Mouse (Mus musculus): ENCODE data around the gene Mtmr12. TPM values are rescaled to one million over a fixed set of nuclear protein-coding genes. Genes with fewer than 3 reads are reported as not detected.
"Not testable (repeated sequence)": the region's sequence is repeated elsewhere in the genome, so short reads cannot be mapped to it uniquely, and the experiment has no call there.

Mtmr12 gene
- polyA plus RNA-seq, 1 experiment: 19.2 TPM

DNA sequence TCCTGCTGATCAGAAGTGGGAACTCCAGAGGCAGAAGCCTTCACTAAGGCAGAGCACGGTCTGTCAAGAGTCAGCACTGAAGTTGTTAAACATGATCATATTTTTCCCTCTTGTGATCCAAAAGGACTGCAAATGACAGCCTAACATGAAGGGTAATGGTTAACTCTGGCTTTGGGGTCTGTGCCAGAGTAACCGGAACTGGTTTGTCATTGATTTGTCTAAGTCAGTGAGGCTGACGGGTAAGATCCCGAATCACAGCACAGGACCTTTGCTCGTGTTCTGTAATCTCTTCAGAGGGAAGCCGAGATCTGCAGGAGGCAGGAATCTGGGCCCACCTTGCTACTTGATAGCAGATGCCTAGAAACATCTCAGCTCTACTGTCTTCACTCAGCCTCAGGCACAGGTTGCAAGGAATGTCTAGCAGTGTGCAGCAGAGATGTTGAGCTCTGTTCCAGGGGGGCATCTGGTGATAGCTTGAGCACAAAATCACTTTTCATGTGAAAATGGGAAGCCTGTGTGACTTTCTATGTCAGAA lies 2.8 kb downstream of the Mtmr12 start:
- 27% methylated on average over 6 of the region's 6 CpGs for WGBS
- DNase-seq (ENCODE audit: low read depth, low spot score): no peak

GRCm38 (mm10) chr15:12211577-12211976 lies 6.7 kb downstream of the Mtmr12 start:
- no peak for DNase-seq (ENCODE audit: low read depth, low spot score)
- WGBS: 85% methylated on average over 8 of the region's 8 CpGs

DNA sequence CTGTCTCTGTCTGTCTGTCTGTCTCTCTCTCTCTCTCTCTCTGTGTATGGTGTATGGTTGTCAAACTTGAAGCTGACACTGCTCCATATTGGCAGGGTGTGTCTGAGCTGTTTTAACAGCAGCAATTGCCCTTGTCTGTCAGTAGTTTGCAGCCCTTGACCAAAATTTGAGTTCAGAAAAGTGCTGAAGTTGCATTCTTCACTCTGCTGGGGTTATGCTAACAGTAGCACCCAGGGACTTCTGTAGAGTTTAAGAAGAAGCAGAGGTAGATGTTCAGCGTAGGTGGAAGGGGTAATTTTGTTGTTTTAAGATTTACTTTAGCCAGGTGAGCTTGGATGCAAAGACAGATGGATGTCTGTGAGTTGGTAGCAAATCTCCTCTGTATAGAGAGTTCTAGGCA lies 7.4 kb downstream of the Mtmr12 start:
- no peak for DNase-seq (ENCODE audit: low read depth, low spot score)
- 79% methylated on average over 1 of the region's 1 CpGs for WGBS

DNA sequence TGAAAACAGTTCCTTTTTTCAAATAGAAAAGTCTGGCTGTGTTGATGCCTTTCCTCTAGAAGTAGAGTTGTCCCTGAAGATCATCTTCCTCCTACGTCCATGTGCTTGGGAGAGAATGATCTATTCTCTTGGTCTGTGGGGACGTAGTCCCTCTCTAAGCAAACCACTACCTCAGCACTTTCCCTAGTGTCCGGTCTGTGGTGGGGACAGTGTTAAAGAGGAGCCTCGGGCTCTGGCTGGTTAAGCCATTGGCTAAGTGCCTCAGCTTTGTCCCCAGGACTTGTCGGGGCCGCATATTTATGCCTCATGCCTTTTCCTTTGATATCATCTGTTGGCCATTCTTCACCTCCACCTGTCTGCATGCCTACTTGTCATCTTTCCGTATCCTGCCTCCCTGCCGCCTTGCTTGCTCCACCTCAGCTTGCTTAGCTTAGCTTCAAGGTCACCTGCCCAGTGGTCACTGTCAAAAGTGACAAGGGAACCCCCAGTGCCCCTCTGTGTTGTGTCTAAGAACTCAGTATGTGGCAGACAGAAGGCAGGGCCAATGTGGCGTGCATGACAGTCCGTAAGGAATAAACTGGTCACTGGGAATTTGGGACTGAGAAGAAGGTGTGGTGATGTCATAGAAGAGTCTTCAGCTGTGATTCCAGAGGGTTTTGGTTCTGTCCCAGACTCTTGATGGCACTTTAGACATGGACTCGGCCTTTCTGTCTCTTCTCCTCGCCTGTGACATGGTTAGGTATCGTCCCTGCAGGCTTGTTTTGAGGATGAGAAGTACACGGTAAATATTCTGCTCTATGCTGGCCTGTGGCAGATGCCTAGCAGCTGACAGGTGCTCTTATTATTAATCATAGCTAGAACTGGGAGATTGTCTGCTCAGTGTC lies 9.9 kb downstream of the Mtmr12 start:
- no peak for DNase-seq (ENCODE audit: low read depth, low spot score)
- WGBS: 82% methylated on average over 14 of the region's 14 CpGs

- 89% methylated on average over 5 of the region's 5 CpGs for WGBS
- no peak for DNase-seq (ENCODE audit: low read depth, low spot score)
Observed at GRCm38 (mm10) chr15:12215415-12215718, 10.5 kb downstream of the Mtmr12 start.

DNA sequence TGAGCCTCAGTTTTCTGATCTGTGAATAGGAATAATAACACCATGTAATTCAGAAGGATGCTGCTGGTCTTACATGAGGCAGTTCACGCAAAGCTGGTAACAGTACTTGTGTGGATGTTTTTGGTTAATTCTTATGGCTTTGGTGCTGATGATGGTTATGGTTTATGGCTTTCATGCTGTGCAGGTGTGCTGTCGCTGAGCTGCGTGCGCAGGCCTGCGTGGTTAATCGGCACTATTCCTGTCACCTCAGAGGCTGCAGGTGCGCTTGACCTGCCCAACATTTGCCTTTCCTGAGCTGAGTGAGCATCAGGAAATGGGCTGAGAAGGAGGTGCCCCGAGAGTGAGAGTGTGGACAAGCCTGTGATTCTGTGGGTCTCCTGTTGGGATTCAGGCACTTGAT lies 11.3 kb downstream of the Mtmr12 start:
- 80% methylated on average over 8 of the region's 8 CpGs for WGBS
- DNase-seq (ENCODE audit: low read depth, low spot score): no peak

DNA sequence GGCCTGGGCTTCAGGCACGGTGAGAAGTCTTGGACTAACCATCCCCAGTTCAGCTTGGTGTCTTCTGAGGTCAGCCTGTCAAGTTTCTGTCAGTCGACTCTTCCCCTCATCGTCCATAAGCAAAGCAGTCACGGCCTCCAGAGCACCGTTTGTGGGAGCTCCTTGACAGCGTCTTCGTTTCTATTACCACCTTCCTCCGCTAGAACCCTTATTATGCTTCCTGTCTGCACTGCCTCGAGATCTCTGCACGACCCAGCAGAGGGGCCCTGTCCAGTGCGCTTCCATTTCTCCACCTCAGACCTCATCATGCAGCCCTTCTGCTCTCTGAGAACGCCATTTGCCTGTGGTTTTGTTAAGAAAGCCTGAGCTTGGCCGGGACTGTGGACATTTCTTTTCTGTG lies 12.0 kb downstream of the Mtmr12 start:
- 85% methylated on average over 13 of the region's 13 CpGs for WGBS
- no peak for DNase-seq (ENCODE audit: low read depth, low spot score)

- DNase-seq (ENCODE audit: low read depth, low spot score): not testable (repeated sequence)
- WGBS: 87% methylated on average over 3 of the region's 3 CpGs
Observed at GRCm38 (mm10) chr15:12217332-12217731, 12.5 kb downstream of the Mtmr12 start.

DNA sequence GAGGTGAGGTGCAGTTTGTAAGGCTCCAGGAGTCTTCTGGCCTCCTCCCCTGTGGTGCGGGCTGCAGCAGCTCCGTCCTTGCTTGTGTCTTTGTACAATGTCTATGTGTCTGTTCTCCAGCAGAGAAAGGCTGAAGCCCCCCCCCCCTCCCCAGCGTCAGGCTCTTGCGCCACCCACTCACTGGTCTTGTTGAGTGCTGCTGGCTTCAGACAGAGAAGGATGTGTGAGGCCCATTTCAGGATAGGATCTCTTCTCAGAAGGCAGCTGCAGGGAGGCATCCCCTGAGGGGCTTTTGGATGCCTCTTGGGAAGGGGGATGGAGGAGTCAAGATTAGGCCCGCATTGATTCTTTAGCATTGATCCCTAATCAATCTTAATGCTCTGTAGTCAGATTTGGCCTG lies 13.0 kb downstream of the Mtmr12 start:
- WGBS: 81% methylated on average over 5 of the region's 5 CpGs
- DNase-seq (ENCODE audit: low read depth, low spot score): no peak

DNA sequence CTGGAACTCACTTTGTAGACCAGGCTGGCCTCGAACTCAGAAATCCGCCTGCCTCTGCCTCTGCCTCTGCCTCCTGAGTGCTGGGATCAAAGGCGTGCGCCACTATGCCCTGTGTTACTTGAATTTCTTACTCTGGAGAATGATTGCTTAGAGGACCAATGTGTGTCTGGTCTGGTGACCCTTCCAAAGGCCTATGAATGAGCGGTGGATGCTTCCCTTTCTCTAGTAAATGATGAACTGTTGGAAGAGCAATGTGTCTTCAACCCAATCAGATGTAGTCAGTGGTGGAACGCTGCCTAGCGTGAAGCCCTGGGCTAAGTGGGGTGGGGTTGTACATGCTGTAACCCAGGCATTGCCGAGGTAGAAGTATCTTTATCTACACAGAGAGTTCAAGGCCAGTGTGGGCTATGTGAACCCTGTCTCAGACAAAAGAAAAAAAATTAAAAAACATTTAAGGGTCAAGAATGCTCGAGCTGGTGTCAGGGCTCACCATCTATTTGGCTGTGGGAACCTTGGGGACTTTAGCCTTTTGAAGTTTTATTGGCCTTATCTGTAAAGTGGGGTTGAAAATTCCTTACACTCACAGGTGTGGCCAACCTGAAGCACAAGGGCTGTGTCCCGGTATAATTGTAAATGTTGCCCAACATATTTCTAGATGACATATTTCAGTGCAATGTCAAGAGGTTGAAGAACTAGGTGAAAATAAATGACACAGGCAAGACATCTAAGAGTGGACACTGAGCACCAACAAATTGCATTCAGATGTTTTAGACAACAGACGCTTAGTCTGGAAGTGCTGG lies 14.0 kb downstream of the Mtmr12 start:
- DNase-seq (ENCODE audit: low read depth, low spot score): no peak
- WGBS: 51% methylated on average over 11 of the region's 11 CpGs

GRCm38 (mm10) chr15:12221131-12221530 lies 16.3 kb downstream of the Mtmr12 start:
- DNase-seq (ENCODE audit: low read depth, low spot score): no peak
- WGBS: 82% methylated on average over 13 of the region's 13 CpGs

DNA sequence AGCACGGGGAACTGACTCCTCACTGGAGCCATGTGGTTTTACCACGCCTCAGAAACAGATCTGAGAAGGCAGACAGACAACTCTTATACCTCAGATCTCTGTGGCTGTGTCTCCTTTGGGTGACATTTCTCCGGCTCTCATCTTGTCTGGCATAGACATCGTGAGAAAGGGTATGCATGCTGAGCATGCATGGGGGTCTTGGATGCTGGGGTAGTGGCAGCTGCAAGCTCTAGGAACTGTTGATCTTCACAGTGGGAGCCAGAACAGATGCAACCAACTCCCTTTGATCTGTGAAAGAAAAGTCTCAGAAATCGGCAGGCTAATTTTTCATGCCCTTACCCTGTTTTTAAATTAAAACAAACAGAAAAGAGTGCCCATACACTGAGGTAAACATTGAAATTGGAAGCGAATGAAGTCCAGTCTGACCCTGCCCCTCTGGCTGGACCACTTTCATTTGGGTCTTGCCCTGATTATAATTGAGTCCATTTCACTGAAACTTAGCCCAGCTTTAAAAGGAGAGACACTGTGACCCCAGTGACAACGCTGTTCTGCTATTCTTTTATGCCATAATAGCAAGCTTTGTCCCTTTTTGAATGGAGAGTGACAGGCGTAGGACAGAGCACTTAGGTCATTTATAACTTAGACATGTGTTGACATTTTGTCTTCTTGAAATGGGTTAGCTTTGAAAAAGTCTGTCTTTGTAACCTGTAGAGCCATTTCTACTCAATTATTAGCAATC lies 17.9 kb downstream of the Mtmr12 start:
- DNase-seq (ENCODE audit: low read depth, low spot score): no peak
- WGBS: 54% methylated on average over 8 of the region's 8 CpGs

DNA sequence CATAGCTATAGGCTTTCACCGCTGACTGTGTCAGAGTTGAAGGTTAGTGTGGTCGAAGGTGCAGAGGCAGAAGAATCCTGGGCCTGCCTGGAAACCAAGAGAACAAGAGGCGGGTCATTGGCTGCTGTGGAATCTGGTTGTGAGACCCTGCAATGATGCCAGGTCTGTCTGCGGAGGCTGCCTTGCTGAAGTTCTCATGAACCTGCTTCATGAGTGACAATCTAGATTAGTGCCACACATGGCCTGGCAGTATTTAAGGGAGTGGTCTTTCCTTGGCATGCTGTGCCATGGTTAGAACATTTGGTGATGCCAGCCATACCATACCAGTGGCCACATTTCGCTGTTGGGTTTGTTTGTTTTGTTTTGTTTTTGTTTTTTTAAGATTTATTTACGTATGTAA lies 18.6 kb downstream of the Mtmr12 start:
- no peak for DNase-seq (ENCODE audit: low read depth, low spot score)

GRCm38 (mm10) chr15:12224239-12224638 lies 19.4 kb downstream of the Mtmr12 start:
- no peak for DNase-seq (ENCODE audit: low read depth, low spot score)
- 94% methylated on average over 2 of the region's 2 CpGs for WGBS

More for the DNA sequence above, 18.6 kb downstream of the Mtmr12 start:
- WGBS: 88% methylated on average over 6 of the region's 6 CpGs

DNA sequence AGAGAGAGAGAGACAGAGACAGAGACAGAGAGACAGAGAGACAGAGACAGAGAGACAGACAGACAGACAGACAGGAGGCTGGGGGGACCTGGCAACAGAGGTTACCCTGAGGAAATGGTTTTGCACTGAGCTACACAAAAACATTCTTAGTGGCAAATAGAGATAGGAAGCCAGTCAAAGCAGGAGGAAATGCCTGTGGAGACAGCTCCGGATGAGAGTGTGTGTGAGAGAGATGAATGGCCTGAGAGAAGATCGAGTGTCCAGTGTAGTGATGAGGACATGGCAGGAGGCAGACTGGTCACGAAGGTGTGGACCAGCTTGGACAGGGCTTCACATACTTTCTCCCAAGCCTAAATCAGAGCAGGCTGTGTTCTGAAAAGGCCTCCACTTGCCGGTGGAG lies 20.2 kb downstream of the Mtmr12 start:
- no peak for DNase-seq (ENCODE audit: low read depth, low spot score)
- WGBS: 76% methylated on average over 4 of the region's 4 CpGs

DNA sequence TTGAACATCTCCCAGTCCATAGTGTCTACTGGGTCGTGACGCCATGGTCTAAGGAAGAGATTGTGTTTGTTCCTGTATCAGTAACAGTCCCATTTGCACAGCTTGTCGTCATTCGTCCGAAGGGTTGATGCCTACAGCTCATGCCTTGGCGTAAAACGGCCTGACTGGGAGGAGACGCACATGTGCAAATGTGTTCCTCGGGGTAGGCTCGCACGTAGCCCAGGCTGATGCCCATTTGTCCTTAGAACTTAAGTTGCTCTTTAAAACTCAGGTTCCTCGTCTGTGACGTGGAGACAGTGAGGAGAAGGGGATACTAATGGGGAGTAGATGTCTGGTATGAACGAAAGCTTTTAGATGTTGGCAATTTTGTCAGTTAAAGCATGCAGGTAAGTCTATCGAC lies 22.1 kb downstream of the Mtmr12 start:
- WGBS: 85% methylated on average over 15 of the region's 15 CpGs
- no peak for DNase-seq (ENCODE audit: low read depth, low spot score)

DNA sequence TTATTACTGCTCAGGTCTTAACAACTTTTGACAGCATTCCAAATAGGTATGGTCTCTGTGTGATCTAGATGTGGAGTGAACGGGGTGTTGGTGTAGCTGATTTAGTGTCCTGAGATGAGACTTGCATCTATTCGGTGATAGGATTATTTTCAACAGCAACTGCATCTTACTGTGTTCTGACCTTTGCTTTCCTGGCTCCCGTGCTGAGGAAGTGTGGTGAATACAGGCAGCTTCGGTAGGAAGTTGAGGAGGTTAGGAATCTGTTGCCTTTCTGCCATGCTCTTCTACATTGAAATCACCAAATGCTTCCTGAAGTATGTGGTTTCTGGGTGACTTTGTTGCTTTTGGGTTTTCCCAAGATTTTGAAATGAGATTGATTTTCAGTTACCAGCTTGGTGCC lies 22.5 kb downstream of the Mtmr12 start:
- 29% methylated on average over 4 of the region's 4 CpGs for WGBS
- no peak for DNase-seq (ENCODE audit: low read depth, low spot score)

DNA sequence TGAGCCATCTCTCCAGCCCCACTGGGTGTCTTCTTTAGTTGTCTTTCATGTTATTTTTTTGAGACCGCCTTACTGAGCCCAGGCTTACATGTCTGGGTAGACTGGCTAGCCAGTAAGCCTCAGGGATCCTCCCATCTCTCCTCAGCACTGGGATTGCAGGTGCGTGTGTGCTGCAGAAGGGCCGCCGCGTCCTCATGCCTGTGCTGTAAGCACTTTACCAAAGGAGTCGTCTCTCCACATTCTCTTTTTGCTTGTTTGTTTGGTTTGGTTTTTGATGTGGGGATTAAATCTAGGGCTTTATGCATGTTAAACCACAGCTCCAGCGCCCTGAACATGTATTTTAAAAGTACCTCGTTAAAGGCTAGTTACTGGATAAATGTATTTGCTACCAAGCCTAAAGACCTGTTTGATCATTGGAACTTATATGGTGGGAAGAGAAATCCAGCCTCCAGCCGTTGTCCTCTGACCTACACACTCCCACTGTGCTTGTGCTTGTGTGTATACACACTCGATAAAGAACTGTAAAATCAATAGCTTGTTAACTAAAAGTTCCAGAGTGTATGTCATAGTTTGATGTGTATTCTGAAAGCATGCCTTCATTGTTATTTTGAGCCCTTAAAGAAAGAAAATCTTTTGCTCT lies 24.9 kb downstream of the Mtmr12 start:
- WGBS: 52% methylated on average over 10 of the region's 10 CpGs
- no peak for DNase-seq (ENCODE audit: low read depth, low spot score)

GRCm38 (mm10) chr15:12230243-12230935 lies 25.6 kb downstream of the Mtmr12 start:
- 27% methylated on average over 12 of the region's 12 CpGs for WGBS
- DNase-seq (ENCODE audit: low read depth, low spot score): no peak
